Mouse (Mus musculus) MEL (cell line): ENCODE measurements around the gene Klhdc8a. TPM values are rescaled to one million over a fixed set of nuclear protein-coding genes. Genes with fewer than 3 reads are reported as not detected.
"Not testable (repeated sequence)": the region's sequence is repeated elsewhere in the genome, so short reads cannot be mapped to it uniquely, and the experiment has no call there.

Experiments
- DNase-seq: peaks from one replicate; pipeline ENCODE4 v3.0.0; 2011; ENCODE audit warnings: low read depth, low spot score
- H3K27ac ChIP-seq: 2 replicates; pipeline ENCODE4 v1.5.1; 2012; ENCODE audit warnings: low read depth, mild to moderate bottlenecking, control low read depth, low read length, moderate library complexity; ENCODE audit not compliant: control insufficient read depth
- H3K27me3 ChIP-seq, 2 experiments: fragments of 150-350 bp in 1 of 2; sonication (generic) in 1 of 2; 2 replicates each; pipeline ENCODE4 v1.6.1; 2012; ENCODE audit warnings: low read length in 2 of 2, mild to moderate bottlenecking in 2 of 2, improper control_type of control experiment in 1 of 2, moderate library complexity in 1 of 2; ENCODE audit not compliant: insufficient read depth in 2 of 2, control insufficient read depth in 1 of 2
- H3K36me3 ChIP-seq, 2 experiments: 2 replicates each; pipeline ENCODE4 v1.6.1; 2012 to 2014; ENCODE audit warnings: low read length in 2 of 2, improper control_type of control experiment in 1 of 2, inconsistent platforms in 1 of 2, mild to moderate bottlenecking in 1 of 2; ENCODE audit not compliant: insufficient read depth in 2 of 2, control insufficient read depth in 1 of 2
- H3K4me1 ChIP-seq, 2 experiments: fragments of 150-350 bp in 1 of 2; sonication (generic) in 1 of 2; 2 replicates each; pipeline ENCODE4 v1.6.1; 2012; ENCODE audit warnings: low read length in 2 of 2, improper control_type of control experiment in 1 of 2, mild to moderate bottlenecking in 1 of 2; ENCODE audit not compliant: insufficient read depth in 2 of 2, control insufficient read depth in 1 of 2
- H3K4me3 ChIP-seq, 2 experiments: fragments of 150-350 bp in 1 of 2; sonication (generic) in 1 of 2; 2 replicates each; pipeline ENCODE4 v1.5.1; 2012; ENCODE audit warnings: low read depth in 2 of 2, low read length in 2 of 2, mild to moderate bottlenecking in 2 of 2, moderate library complexity in 2 of 2, control low read depth in 1 of 2, improper control_type of control experiment in 1 of 2; ENCODE audit not compliant: control insufficient read depth in 1 of 2, insufficient read depth in 1 of 2
- H3K79me2 ChIP-seq: 2 replicates; pipeline ENCODE4 v1.6.1; 2012; ENCODE audit warnings: mild to moderate bottlenecking, low read length, moderate library complexity; ENCODE audit not compliant: control insufficient read depth, poor library complexity, insufficient read depth
- H3K9ac ChIP-seq: 2 replicates; pipeline ENCODE4 v1.6.1; 2012; ENCODE audit warnings: low read depth, mild to moderate bottlenecking, control low read depth, low read length, moderate library complexity; ENCODE audit not compliant: control insufficient read depth, poor library complexity, severe bottlenecking
- H3K9me3 ChIP-seq: fragments of 150-350 bp; sonication (generic); replicated peaks from 2 replicates; pipeline ENCODE4 v1.6.1; 2012; ENCODE audit warnings: mild to moderate bottlenecking, low read length, improper control_type of control experiment, moderate library complexity; ENCODE audit not compliant: insufficient read depth
- E2F4 ChIP-seq: IDR thresholded peaks from 2 replicates; pipeline ENCODE4 v1.6.1; 2011; ENCODE audit warnings: low read depth, low read length, improper control_type of control experiment, borderline replicate concordance
- ELF1 ChIP-seq: IDR thresholded peaks from 2 replicates; pipeline ENCODE4 v1.6.1; 2014; ENCODE audit warnings: low read depth, mild to moderate bottlenecking, inconsistent platforms, low read length, improper control_type of control experiment, moderate library complexity
- EP300 ChIP-seq, 2 experiments: IDR thresholded peaks; 2 replicates each; pipeline ENCODE4 v1.6.1; 2011; ENCODE audit warnings: improper control_type of control experiment in 2 of 2, low read length in 2 of 2, low read depth in 1 of 2, mild to moderate bottlenecking in 1 of 2
- GATA1 ChIP-seq: IDR thresholded peaks from 2 replicates; pipeline ENCODE4 v1.6.1; 2011; ENCODE audit warnings: low read depth, low read length, improper control_type of control experiment
- MAX ChIP-seq: IDR thresholded peaks from 2 replicates; pipeline ENCODE4 v1.6.1; 2011; ENCODE audit warnings: low read length, improper control_type of control experiment
- MAZ ChIP-seq: IDR thresholded peaks from 2 replicates; pipeline ENCODE4 v1.6.1; 2012; ENCODE audit warnings: low read depth, mild to moderate bottlenecking, inconsistent platforms, low read length, improper control_type of control experiment
- NRF1 ChIP-seq: IDR thresholded peaks from 2 replicates; pipeline ENCODE4 v1.6.1; 2014; ENCODE audit warnings: low read depth, mild to moderate bottlenecking, inconsistent platforms, low read length, improper control_type of control experiment, moderate library complexity; ENCODE audit not compliant: poor library complexity, insufficient read depth, severe bottlenecking
- POLR2AphosphoS2 ChIP-seq: IDR thresholded peaks from 2 replicates; pipeline ENCODE4 v1.6.1; 2011; ENCODE audit warnings: low read length, improper control_type of control experiment
- RCOR1 ChIP-seq: IDR thresholded peaks from 2 replicates; pipeline ENCODE4 v1.6.1; 2012; ENCODE audit warnings: low read depth, mild to moderate bottlenecking, inconsistent platforms, low read length, improper control_type of control experiment
- TAL1 ChIP-seq: IDR thresholded peaks from 2 replicates; pipeline ENCODE4 v1.6.1; 2012; ENCODE audit warnings: mild to moderate bottlenecking, inconsistent platforms, low read length, moderate library complexity, mixed read lengths
- TBP ChIP-seq: IDR thresholded peaks from 2 replicates; pipeline ENCODE4 v1.8.0; 2011; ENCODE audit warnings: low read depth, low read length, improper control_type of control experiment
- TCF12 ChIP-seq: IDR thresholded peaks from 2 replicates; pipeline ENCODE4 v1.6.1; 2014; ENCODE audit warnings: low read depth, mild to moderate bottlenecking, inconsistent platforms, low read length, improper control_type of control experiment, moderate library complexity
- UBTF ChIP-seq: IDR thresholded peaks from 2 replicates; pipeline ENCODE4 v1.6.1; 2012; ENCODE audit warnings: low read depth, mild to moderate bottlenecking, inconsistent platforms, low read length, improper control_type of control experiment, moderate library complexity, borderline replicate concordance; ENCODE audit not compliant: insufficient read depth
- USF1 ChIP-seq: IDR thresholded peaks from 2 replicates; pipeline ENCODE4 v1.6.1; 2014; ENCODE audit warnings: low read depth, mild to moderate bottlenecking, inconsistent platforms, low read length, improper control_type of control experiment, moderate library complexity
- ZKSCAN1 ChIP-seq: IDR thresholded peaks from 2 replicates; pipeline ENCODE4 v1.6.1; 2012; ENCODE audit warnings: low read depth, mild to moderate bottlenecking, inconsistent platforms, low read length, improper control_type of control experiment, moderate library complexity
- ZNF384 ChIP-seq: IDR thresholded peaks from 2 replicates; pipeline ENCODE4 v1.6.1; 2012; ENCODE audit warnings: low read depth, mild to moderate bottlenecking, inconsistent platforms, low read length, improper control_type of control experiment
- polyA plus RNA-seq, 2 experiments: library from polyadenylated mRNA; stranded (reverse) in 1 of 2; unstranded in 1 of 2; fragments of >175 nt in 1 of 2; fragments of >200 nt in 1 of 2; gene quantifications; 2 replicates each; pipeline versions ENCODE4 v1.2.1 to v1.2.4; 2012; ENCODE audit warnings: low replicate concordance in 2 of 2, low read depth in 1 of 2; ENCODE audit not compliant: insufficient read length in 2 of 2, insufficient read depth in 1 of 2, missing spikeins in 1 of 2
- total RNA-seq: library from RNA; depleted of rRNA; stranded (reverse); fragments of 300-350 nt; gene quantifications from 2 replicates; pipeline ENCODE4 v1.2.3, GENCODE M21; 2012

Klhdc8a gene
- total and polyA plus RNA-seq, 3 experiments: not detected

GRCm38 (mm10) chr1:132346134-132346851 lies 47.9 kb downstream of the Klhdc8a start:
- no peak overlapping the region for H3K27ac ChIP-seq
- H3K4me3 ChIP-seq: no peak overlapping the region
- H3K4me1 ChIP-seq: peaks cover 5 to 22% of the 10 kb centered on the region in 2 experiments
- TF ChIP-seq ELF1: no peak
- H3K79me2 ChIP-seq: no peaks in the 10 kb centered on the region
- H3K27me3 ChIP-seq: no peaks in the 10 kb centered on the region
- no peak overlapping the region for H3K9ac ChIP-seq
- DNase-seq: no peak
- H3K36me3 ChIP-seq: peaks cover 0 to 17% of the 10 kb centered on the region in 2 experiments; a peak in 2 of 4 replicates
- no peaks in the 10 kb centered on the region for H3K9me3 ChIP-seq

DNA sequence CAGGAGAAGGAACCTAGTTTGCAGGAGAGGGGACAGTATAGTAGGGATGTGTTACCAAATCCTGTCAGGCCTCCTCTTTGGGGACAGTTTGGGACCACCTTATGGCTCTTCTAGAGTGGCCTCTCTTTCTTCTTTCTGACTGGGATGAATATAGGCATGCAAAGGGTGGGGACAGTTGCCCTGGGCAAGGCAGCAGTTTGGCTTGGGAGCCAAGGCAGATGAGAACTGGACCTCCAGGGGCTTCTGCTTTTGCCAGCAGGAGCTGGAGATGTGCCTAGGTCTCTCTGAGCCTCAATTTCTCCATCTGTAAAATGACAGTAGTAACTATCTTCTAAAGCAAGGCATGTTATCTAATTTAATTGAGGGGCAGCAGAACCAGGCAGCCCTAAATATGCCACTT lies 48.5 kb downstream of the Klhdc8a start:
- Histone ChIP-seq H3K27ac (no peak overlapping the region), H3K4me3 (no peak overlapping the region), H3K79me2 (no peaks in the 10 kb centered on the region), H3K36me3 (peaks cover 0 to 15% of the 10 kb centered on the region in 2 experiments; a peak in 2 of 4 replicates), H3K9me3 (no peaks in the 10 kb centered on the region), H3K27me3 (no peaks in the 10 kb centered on the region), H3K9ac (no peak overlapping the region), H3K4me1 (peaks cover 5 to 19% of the 10 kb centered on the region in 2 experiments)
- no peak for DNase-seq
- no peak for TF ChIP-seq ZKSCAN1
- 0 out of 2 replicates have a peak, but pooled peaks have one; percentile 12 for TF ChIP-seq TBP

- H3K9me3 ChIP-seq: no peaks in the 10 kb centered on the region
- no peak overlapping the region for H3K27ac ChIP-seq
- no peaks in the 10 kb centered on the region for H3K27me3 ChIP-seq
- no peak overlapping the region for H3K4me3 ChIP-seq
- H3K4me1 ChIP-seq: peaks cover 0 to 6% of the 10 kb centered on the region in 2 experiments; a peak in 1 of 4 replicates
- H3K9ac ChIP-seq: no peak overlapping the region
- TF ChIP-seq TCF12 (no peak), MAX (no peak), POLR2AphosphoS2 (no peak), ZNF384 (no peak), EP300 (IDR thresholded peaks at IDR 0.05; ENCODE audit: low read depth in 1 of 2, low read length in 2 of 2) (no peak), GATA1 (no peak), E2F4 (no peak), USF1 (no peak), NRF1 (no peak), RCOR1 (no peak), MAZ (no peak), ELF1 (no peak), TAL1 (no peak), ZKSCAN1 (no peak), UBTF (no peak)
- no peak for DNase-seq
- no peaks in the 10 kb centered on the region for H3K79me2 ChIP-seq
- peaks cover 0 to 2% of the 10 kb centered on the region in 2 experiments; a peak in 2 of 4 replicates for H3K36me3 ChIP-seq
Observed at GRCm38 (mm10) chr1:132348401-132348800, 50.0 kb downstream of the Klhdc8a start.

GRCm38 (mm10) chr1:132349049-132349448 lies 50.6 kb downstream of the Klhdc8a start:
- DNase-seq, H3K27me3 ChIP-seq, H3K79me2 ChIP-seq, H3K36me3 ChIP-seq, H3K9ac ChIP-seq, H3K9me3 ChIP-seq, H3K4me1 ChIP-seq, H3K27ac ChIP-seq, H3K4me3 ChIP-seq: not testable (repeated sequence)
